Mouse (Mus musculus): Measurements from ENCODE around the gene Khdrbs1. TPM values are rescaled to one million over a fixed set of nuclear protein-coding genes. Genes with fewer than 3 reads are reported as not detected.

Khdrbs1 gene
- polyA plus RNA-seq, 1 experiment, result 170 TPM

DNA sequence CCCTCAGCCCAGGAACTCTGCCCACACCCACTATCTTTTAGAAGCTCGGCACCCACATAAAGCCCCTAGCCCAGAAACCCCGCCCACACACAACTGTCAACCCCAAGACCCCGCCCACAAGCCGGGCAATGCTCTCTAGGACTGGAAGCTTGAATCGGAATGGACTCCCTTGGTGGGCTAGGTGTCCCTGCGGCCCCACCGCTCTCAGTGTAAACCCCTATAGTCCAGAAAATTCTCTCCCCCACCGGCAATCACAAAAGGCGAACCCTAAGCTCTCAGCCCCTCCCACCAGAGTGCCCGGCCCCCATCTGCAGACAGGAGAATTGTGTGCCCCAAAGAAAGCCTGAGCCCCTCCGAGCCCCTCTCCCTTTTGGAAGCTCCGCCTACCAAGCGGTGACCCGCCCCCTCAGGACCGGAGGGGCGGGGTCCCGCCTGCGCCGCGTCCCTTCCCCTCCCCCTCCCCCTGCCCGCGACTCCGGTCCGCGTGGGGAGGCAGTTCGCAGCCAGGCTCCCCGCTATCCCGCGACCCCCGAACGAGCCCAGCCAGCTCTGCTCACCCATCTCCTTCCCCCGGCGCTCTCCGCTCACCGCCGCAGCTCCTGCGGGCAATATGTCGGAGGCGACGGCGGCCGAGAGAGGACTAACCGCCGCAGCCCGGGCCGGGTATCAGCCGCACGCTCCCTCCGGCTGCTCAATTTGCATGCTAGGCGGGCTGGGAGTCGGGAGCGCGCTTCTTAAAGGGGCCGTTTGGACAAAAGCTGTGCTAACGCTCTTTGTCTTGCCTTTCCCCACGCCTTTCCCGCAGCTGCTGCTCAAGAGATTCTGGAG, 45.7 kb downstream of the Khdrbs1 start, which contains the start of gene Tmem39b:
Tmem39b (minus strand) TSS at position 681 of the 828 bp plus-strand sequence.
- Histone ChIP-seq H3K4me3 (ENCODE audit: insufficient read depth, low read depth, low read length) (peak within 1 kb of the TSS; percentile 83), H3K27ac (ENCODE audit: insufficient read depth, low read depth, low read length) (peak within 1 kb of the TSS; percentile 65), H3K4me1 (ENCODE audit: control insufficient read depth, insufficient read depth, low read length) (peaks cover 7% of the 10 kb centered on the region; the same call in 1 of the 2 replicates)
- 1% methylated on average over 57 of the region's 57 CpGs for WGBS
- TF ChIP-seq POLR2A (IDR thresholded peaks at IDR 0.05; ENCODE audit: insufficient read depth, low read depth, low read length) (peak; percentile 41; the same call in 1 of the 2 replicates), CTCF (IDR thresholded peaks at IDR 0.05; ENCODE audit: insufficient read depth, low read depth, low read length) (no peak)

DNA sequence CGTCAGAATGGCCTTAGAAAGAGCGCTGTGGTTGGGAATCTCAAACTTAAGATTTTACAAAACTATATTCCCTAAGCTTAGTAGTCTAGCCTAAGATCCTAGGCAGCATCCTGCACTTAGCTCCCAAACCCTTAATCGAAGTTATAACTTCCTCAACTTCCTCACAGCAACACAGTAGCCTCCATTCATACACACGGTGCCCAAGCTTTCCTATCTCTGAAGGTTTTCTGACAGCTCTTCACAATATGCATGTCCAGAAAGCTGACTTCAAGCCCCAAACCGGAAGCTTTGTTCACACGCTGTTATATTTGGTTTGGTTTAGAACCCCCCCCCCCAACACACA, 46.3 kb downstream of the Khdrbs1 start:
- Histone ChIP-seq H3K4me1 (ENCODE audit: control insufficient read depth, insufficient read depth, low read length) (peaks cover 7% of the 10 kb centered on the region; the same call in 1 of the 2 replicates), H3K4me3 (ENCODE audit: insufficient read depth, low read depth, low read length) (peak overlapping the region; percentile 83), H3K27ac (ENCODE audit: insufficient read depth, low read depth, low read length) (no peak overlapping the region)
- WGBS, result 18% methylated on average over 6 of the region's 6 CpGs
- TF ChIP-seq CTCF (IDR thresholded peaks at IDR 0.05; ENCODE audit: insufficient read depth, low read depth, low read length) (no peak), POLR2A (IDR thresholded peaks at IDR 0.05; ENCODE audit: insufficient read depth, low read depth, low read length) (no peak)

DNA sequence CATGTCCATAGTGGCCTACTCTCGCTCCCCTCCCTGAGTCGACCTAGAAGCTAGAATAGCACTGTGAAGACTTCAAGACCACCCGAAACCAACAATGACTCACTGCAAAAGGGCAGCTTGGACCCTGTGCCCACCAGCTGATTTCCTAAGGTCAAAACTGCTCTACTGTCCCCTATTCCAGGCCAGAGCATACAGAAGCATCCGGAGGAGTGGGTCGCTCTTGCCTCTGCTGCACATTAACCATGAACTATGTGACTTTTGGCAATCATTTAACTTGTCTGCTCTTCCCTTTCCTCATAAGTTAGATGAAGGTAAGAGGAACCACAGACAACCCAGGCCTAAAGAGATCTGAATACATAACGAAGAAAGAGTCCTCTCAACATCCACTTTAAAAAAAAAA, 57.6 kb downstream of the Khdrbs1 start:
- TF ChIP-seq CTCF (IDR thresholded peaks at IDR 0.05; ENCODE audit: insufficient read depth, low read depth, low read length) (no peak), POLR2A (IDR thresholded peaks at IDR 0.05; ENCODE audit: insufficient read depth, low read depth, low read length) (no peak)
- WGBS, result 94% methylated on average over 6 of the region's 6 CpGs
- no peak overlapping the region for H3K4me3 ChIP-seq (ENCODE audit: insufficient read depth, low read depth, low read length)

DNA sequence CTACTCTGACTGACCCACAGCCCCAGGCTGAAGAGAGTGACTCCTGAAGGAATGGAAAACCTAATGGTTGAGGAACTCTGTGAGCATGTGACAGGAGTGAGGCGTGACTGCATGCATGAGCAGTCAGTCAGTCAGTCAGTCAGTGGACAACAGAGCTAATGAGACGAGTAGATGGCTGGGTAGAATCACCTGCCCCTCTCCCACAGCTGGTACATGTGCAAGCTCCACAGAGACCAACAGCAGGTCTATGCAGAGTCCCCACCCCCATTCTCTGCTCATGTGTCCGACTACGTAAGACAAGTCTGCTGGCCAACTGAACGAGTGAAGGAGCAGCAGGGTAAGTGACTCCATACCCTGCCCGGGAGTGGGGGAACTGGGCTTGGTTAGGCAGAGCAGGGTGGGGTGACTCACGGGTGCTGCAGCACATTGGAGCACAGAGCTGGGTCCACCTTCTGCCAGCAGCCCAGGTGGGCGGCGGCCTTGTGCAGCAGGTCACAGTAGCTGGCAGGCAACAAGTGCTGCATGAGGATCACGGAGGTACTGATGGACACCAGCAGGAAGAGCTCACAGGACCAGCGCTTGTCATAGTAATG, 58.1 kb downstream of the Khdrbs1 start:
- Histone ChIP-seq H3K4me3 (ENCODE audit: insufficient read depth, low read depth, low read length) (no peak overlapping the region), H3K27ac (ENCODE audit: insufficient read depth, low read depth, low read length) (no peak overlapping the region), H3K4me1 (ENCODE audit: control insufficient read depth, insufficient read depth, low read length) (no peaks in the 10 kb centered on the region)
- TF ChIP-seq POLR2A (IDR thresholded peaks at IDR 0.05; ENCODE audit: insufficient read depth, low read depth, low read length) (no peak), CTCF (IDR thresholded peaks at IDR 0.05; ENCODE audit: insufficient read depth, low read depth, low read length) (no peak)
- 86% methylated on average over 11 of the region's 11 CpGs for WGBS

More for the DNA sequence above, 57.6 kb downstream of the Khdrbs1 start:
- H3K4me1 ChIP-seq (ENCODE audit: control insufficient read depth, insufficient read depth, low read length), result no peaks in the 10 kb centered on the region
- no peak overlapping the region for H3K27ac ChIP-seq (ENCODE audit: insufficient read depth, low read depth, low read length)

DNA sequence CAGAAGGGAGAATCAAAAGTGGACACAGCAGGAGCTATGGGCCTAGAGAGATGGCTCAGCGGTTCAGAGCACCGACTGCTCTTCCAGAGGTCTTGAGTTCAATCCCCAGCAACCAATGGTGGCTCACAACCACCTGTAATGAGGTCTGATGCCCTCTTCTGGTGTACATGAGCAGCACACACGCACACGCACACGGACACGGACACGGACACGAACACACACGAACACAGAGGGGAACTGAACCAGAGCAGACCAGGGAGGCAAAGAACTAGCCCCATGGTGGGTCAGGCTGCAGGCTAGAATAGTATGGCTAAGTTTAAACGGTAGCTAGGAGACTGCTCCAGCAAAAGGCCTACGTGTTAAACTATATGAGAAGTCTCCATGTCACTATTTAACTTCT, 60.3 kb downstream of the Khdrbs1 start:
- Histone ChIP-seq H3K27ac (ENCODE audit: insufficient read depth, low read depth, low read length) (no peak overlapping the region), H3K4me1 (ENCODE audit: control insufficient read depth, insufficient read depth, low read length) (no peaks in the 10 kb centered on the region), H3K4me3 (ENCODE audit: insufficient read depth, low read depth, low read length) (no peak overlapping the region)
- TF ChIP-seq CTCF (IDR thresholded peaks at IDR 0.05; ENCODE audit: insufficient read depth, low read depth, low read length), result no peak
- no peak for TF ChIP-seq POLR2A (IDR thresholded peaks at IDR 0.05; ENCODE audit: insufficient read depth, low read depth, low read length)
- WGBS, result 96% methylated on average over 11 of the region's 11 CpGs

DNA sequence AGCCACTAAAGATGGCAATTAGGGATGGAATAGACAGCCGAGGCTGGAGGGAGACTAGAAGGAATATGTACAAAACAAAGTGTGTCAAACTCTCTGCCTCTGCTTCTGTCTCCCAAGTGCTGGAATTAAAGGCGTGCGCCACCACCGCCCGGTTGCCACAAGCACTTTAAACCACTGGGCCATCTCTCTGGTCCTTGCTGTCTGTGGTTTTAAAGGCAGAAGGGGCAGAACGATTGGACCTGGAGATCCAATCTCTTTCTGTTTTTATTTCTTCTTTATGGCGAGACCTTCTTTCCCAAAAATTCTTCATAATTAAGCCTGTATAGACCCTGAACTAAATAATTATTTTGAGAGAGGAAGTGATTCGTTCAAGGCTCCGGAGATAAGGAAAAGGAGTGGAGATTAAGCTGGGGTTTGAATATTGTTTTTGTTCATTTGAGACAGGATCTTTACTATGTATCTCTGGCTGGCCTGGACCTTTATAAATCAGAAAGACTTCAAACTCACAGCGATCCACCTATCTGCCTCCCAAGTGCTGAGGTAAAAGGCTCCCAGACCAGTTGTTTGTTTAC, 69.1 kb downstream of the Khdrbs1 start:
- TF ChIP-seq CTCF (IDR thresholded peaks at IDR 0.05; ENCODE audit: insufficient read depth, low read depth, low read length) (no peak), POLR2A (IDR thresholded peaks at IDR 0.05; ENCODE audit: insufficient read depth, low read depth, low read length) (no peak)
- Histone ChIP-seq H3K27ac (ENCODE audit: insufficient read depth, low read depth, low read length) (peak overlapping the region; percentile 57), H3K4me3 (ENCODE audit: insufficient read depth, low read depth, low read length) (peak overlapping the region; percentile 63), H3K4me1 (ENCODE audit: control insufficient read depth, insufficient read depth, low read length) (no peaks in the 10 kb centered on the region)
- 4% methylated on average over 10 of the region's 10 CpGs for WGBS

DNA sequence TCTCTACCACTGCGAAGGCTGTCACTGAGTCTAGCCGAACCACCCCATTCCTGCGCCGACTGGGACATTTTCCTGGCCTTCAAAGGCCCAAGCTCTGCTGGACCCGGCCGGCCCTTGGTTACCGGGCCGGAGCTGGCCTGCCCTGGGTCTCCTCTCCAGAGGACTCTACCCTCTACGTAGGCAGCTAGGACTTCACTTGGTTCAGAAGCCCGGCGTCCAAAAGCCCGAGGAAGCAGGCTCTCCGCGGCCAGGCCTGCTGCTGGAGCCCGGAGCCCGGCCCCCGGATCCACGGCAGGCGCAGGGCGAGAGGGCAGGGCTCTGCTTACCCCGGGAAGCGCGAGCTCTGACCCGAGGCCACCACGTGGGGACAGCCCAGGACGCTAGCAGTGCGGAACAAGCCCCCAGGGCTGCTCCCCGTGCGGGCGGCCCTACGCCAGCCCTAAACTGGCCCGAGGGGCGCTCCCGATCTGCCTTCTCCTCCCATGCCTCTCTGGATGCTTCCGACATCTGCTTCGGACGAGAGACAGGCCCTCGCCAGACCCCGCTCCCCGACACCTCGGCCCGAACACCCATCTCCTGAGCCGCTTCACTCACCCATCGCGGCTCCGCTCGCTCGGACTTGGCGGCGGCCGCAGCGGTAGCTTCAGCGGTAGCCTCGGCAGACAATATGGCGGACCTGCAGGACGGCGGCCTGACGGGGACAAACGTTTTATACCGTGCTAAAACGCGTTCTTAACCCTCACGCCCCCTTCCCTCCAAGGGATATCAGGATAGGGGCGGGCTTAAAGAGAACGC, 69.8 kb downstream of the Khdrbs1 start, which contains the start of gene Kpna6:
Kpna6 (minus strand) TSS at position 685 of the 795 bp plus-strand sequence.
- no peaks in the 10 kb centered on the region for H3K4me1 ChIP-seq (ENCODE audit: control insufficient read depth, insufficient read depth, low read length)
- under 1% methylated on average over 65 of the region's 65 CpGs for WGBS
- H3K27ac ChIP-seq (ENCODE audit: insufficient read depth, low read depth, low read length), result peak within 1 kb of the TSS; percentile 57
- peak within 1 kb of the TSS; percentile 63 for H3K4me3 ChIP-seq (ENCODE audit: insufficient read depth, low read depth, low read length)
- TF ChIP-seq POLR2A (IDR thresholded peaks at IDR 0.05; ENCODE audit: insufficient read depth, low read depth, low read length) (peak; percentile 62), CTCF (IDR thresholded peaks at IDR 0.05; ENCODE audit: insufficient read depth, low read depth, low read length) (no peak)

DNA sequence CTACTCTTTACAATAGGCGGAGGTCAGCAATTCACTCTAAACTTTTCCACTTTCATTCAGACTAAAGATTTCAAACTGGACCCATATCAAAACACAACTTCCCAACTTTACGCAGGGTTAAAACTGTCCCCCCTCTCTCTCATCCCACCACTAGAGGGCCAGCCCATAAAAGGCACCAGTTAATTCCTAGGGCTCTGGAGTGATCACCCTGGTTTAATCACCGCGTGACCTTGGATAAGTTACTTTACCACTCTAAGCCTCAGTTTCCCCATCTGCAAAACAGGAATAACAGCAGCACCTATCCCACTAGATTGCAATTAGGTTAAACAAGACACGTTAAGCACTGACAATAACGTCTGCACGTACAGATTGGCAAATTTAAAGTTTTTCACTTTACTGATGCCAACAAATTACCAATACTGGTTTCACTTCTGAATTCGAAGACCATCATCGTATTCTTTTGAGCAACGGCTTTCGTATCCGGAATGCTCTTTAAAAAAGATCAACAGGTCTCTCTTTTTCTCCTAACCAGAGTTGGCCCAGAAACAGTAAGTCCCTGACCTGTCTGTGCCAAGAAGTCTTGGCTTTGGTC, 70.5 kb downstream of the Khdrbs1 start:
- no peaks in the 10 kb centered on the region for H3K4me1 ChIP-seq (ENCODE audit: control insufficient read depth, insufficient read depth, low read length)
- TF ChIP-seq CTCF (IDR thresholded peaks at IDR 0.05; ENCODE audit: insufficient read depth, low read depth, low read length) (no peak), POLR2A (IDR thresholded peaks at IDR 0.05; ENCODE audit: insufficient read depth, low read depth, low read length) (no peak)
- no peak overlapping the region for H3K27ac ChIP-seq (ENCODE audit: insufficient read depth, low read depth, low read length)
- H3K4me3 ChIP-seq (ENCODE audit: insufficient read depth, low read depth, low read length), result peak overlapping the region; percentile 63
- 3% methylated on average over 12 of the region's 12 CpGs for WGBS

All from olfactory bulb, adult 2 months (tissue).